Mouse (Mus musculus) embryonic stem cell, embryonic (primary cell): ENCODE measurements around the gene Gm2564.
"Not testable (repeated sequence)": the region's sequence is repeated elsewhere in the genome, so short reads cannot be mapped to it uniquely, and the experiment has no call there.

Experiments
- CTCF ChIA-PET, 4 experiments: fragments of 300-600 bp in 2 of 4; fragments of 350-600 bp in 2 of 4; sonication (Branson Sonifier 250); formaldehyde crosslinking; loops; one replicate each; lab custom pipeline; 2022; ENCODE audit warnings: inconsistent platforms in 2 of 4; lab: Charles Lee
- POLR2A ChIA-PET, 4 experiments: fragments of 300-600 bp in 2 of 4; fragments of 350-600 bp in 2 of 4; sonication (Branson Sonifier 250); formaldehyde crosslinking; loops; one replicate each; lab custom pipeline; 2022; ENCODE audit warnings: antibody characterized with exemption in 4 of 4, inconsistent platforms in 1 of 4; lab: Charles Lee

Gm2564 gene

GRCm38 (mm10) chr4:42629419-42629818 is at the start of gene Gm2564:
Gene Gm2564 (plus strand): TSS chr4:42629719.
- POLR2A ChIA-PET, CTCF ChIA-PET: not testable (repeated sequence)

- CTCF ChIA-PET, POLR2A ChIA-PET: not testable (repeated sequence)
Observed at GRCm38 (mm10) chr4:42611895-42612294, 17.6 kb upstream of the Gm2564 start, which contains the start of gene Gm10591. Gene Gm10591 (plus strand): TSS chr4:42612195.

GRCm38 (mm10) chr4:42654951-42655350 is 25.4 kb downstream of the Gm2564 start, which contains the start of gene Ccl27b:
Gene Ccl27b (plus strand): TSS chr4:42655251.
- CTCF ChIA-PET, POLR2A ChIA-PET: not testable (repeated sequence)

- POLR2A ChIA-PET, CTCF ChIA-PET: not testable (repeated sequence)
Observed at GRCm38 (mm10) chr4:42661793-42662192, 32.3 kb downstream of the Gm2564 start, which contains the start of gene Il11ra2. Gene Il11ra2 (minus strand): TSS chr4:42661893.

- POLR2A ChIA-PET, CTCF ChIA-PET: not testable (repeated sequence)
Observed at GRCm38 (mm10) chr4:42675415-42675814, 45.9 kb downstream of the Gm2564 start.

GRCm38 (mm10) chr4:42679365-42679764 is 49.8 kb downstream of the Gm2564 start:
- CTCF ChIA-PET, POLR2A ChIA-PET: not testable (repeated sequence)

GRCm38 (mm10) chr4:42680374-42681356 is 51.1 kb downstream of the Gm2564 start:
- POLR2A ChIA-PET, CTCF ChIA-PET: not testable (repeated sequence)
